Mouse (Mus musculus) kidney, postnatal 4 days (tissue): ENCODE data around the gene Chit1.

Experiments used
- DNase-seq, 2 experiments: peaks; one replicate each; pipeline ENCODE4 v3.0.0; 2021; ENCODE audit warnings: mixed read lengths in 2 of 2

Chit1 gene

GRCm38 (mm10) chr1:134099516-134100235 is 11.4 kb upstream of the Chit1 start:
- peak; percentile 49 to 74 for DNase-seq

GRCm38 (mm10) chr1:134100401-134100800 is 10.6 kb upstream of the Chit1 start:
- DNase-seq = no peak

DNA sequence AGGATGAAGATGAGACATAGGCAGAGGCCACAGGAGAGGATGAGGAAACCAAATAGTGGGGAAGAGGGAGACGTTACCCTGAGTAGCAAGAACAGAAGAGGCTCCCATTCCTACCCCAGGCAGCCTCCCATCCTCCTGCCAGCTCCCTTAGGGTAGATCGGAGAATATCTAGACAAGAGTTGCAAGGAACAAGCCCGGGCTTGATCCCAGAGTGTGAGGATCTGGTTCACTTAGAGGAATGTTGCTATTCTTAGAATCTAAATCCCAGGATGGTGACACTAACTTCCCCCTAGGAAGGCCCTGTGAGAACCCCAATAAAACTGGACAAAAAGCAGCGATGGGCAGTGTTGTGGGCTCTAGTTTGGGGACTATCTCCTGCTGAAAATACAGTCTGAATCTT is 10.1 kb upstream of the Chit1 start:
- DNase-seq = no peak

DNA sequence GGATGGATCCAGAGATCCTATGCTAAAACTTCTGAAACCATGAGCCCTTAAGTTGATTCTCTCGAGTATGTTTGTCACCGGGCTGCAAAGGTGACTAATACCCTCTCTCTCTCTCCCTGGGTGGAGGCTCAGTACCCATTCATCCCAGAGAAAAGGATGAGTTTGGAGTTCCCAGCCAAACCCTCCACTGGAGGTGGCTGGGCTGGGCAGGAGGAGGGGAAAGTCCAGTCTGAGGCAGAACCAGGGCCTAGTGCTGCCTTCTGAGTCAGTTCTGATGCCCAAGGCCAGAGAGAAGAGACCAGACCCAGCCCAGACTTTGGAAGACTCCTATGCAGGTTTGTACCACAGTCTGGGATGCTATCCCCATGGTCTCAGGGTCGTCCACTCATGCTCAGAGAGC is 9.4 kb upstream of the Chit1 start:
- no peak for DNase-seq

DNA sequence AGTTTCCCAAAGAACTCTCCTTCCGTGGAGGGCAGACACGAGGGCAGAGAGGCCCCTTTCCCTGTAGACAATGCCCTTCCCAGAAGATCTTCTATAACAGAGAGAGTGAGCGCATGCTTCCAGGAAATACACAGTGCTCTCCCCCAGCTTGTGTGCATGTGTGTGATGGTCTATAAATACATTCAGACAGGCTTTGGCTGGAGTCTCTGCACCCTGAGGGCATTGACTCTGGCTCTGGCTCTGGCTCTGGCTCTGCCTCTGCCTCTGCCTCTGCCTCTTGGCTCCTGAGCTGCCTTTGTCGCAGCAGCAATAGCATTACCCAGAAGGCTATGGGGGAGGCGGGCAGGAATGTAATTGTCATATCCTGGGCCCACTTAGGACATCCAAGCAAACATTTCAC is 7.2 kb upstream of the Chit1 start:
- DNase-seq = no peak

DNA sequence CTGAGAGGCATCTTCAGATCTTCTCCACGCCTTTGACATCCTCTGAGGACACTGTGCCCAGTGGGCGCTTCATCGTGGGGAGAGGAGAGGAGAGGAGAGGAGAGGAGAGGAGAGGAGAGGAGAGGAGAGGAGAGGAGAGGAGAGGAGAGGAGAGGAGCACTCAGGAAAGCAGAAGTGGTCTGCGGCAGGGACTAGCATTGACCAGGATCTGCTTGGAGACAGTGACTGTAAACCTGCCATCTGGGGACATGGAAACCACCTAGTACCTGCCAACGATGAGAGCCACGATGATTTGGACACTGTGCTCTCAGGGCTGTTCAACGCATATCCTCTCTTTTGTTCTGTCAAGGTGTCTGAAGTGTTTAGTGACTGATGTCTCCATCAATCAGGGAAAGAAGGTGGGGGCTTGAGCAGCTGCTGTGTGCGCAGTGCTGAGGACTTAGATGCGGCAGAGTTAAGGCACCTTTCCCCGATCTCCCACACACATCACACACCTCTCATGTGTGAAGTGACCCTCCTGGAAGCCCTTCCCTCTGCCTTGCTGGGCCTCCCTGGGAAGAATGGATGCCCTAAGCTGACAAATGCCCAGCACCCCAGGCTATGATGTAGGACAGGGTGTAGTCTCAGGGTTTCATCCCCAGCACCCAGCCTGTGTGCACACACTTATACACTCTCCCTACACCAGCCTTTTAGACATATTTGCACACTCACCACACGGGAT is 5.8 kb upstream of the Chit1 start:
- no peak for DNase-seq

DNA sequence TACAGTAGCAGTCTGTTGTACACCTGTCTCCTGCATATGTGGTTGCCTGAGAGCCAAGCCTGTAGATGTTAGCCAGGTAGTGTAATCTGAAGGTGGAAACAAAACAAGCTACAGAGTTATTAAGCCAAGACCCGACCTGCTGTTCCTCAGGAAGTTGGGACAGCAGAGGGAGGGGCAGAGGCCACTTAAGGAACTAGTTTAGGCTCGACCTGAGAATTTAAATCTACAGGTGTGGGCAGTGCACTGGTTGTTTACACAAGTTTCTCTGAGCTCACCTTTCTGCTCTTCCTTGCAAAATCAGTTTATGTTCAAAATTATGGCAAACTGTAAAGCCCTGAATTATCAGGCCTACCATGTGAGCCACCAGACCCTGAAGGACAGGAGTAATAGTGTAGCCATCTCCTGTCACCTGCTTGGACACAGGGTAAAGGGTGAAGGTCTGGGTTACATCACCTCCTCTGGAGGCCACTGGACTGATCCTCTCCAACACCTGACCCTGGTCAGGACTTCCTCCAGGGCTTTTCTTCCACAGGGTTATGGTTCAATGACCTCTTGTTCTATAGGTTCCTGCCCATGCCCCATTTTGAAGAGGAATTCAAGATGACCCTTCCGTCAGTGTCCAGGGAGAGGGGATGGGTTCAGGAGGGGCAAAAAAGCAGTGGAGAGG is 5.1 kb upstream of the Chit1 start:
- no peak for DNase-seq

DNA sequence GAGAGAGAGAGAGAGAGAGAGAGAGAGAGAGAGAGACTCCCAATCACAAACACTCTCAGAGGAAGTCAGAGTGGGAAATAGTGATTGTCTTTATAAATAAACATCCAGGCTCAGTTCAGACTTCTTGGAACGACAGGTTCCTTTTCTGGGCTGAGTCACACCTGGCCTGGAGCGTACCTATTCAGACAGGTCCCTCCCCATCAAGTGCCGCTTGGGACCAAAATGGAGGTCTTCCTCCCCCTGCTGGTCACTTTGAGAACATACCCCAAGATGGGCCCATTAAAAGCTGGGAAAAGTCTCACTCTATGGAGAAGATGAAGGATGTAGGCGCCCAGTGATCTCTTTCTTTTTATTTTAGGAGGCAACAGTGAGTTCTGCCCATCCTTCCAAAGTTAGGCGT is 4.3 kb upstream of the Chit1 start:
- peak; percentile 72 to 80 for DNase-seq

- no peak for DNase-seq
Measured at GRCm38 (mm10) chr1:134107777-134108176, 3.3 kb upstream of the Chit1 start.

DNA sequence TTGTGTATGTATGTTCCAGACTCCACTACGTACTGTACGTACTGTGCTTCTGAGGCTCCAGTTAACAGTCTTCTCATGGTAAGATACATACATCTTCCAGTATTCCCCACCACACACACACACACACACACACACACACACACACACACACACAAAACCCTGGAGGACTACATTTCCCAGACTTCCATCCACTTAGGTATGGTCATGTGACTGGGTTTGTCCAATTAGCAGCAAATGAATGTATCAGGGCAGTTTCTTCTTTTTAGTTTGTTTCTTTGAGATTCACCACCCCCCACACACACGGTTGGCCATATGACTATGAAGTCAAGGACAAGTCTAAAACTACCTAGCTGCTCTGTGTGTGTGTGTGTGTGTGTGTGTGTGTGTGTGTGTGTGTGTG is 1.0 kb upstream of the Chit1 start:
- DNase-seq = no peak

DNA sequence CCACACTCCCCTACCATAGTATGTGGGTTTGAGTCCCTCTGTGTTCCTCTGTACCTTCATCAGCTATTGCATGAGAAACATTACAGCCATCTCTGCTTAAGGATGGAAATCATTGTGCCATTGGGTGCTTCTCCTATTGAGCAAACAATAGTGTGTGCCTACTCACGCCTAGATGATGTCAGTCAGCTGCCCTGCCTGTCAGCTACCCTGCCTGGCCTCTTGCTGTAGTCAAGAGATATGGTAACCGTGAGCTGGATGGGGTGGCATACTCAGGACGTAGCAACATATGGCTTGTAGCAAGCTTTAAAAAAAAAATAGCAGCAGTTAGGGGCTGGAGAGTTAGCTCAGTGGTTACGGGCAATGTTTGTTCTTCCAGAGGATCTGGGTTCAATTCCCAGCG is 593 bp upstream of the Chit1 start:
- no peak for DNase-seq

DNA sequence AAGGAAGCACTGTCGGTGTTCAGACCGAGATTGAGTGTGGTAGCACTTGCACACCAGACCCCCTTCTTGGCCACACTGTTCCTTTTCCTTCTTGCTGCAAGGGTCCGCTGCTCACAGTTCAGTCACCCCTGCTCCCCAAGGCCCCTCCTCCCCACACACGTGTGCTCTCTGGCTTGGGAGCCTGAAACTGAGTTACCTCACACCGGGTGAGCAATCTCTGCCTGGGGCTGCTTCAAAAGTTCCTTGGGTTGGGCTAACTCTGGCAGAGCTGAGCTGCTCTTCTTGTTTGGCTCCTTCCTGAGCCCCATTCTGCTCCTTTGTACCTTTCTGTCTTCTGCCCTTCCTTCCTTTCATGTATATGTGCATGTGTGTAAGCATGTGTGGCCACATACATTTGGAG is 2.5 kb downstream of the Chit1 start:
- DNase-seq = peak in 1 of 2 experiments; percentile 26

DNA sequence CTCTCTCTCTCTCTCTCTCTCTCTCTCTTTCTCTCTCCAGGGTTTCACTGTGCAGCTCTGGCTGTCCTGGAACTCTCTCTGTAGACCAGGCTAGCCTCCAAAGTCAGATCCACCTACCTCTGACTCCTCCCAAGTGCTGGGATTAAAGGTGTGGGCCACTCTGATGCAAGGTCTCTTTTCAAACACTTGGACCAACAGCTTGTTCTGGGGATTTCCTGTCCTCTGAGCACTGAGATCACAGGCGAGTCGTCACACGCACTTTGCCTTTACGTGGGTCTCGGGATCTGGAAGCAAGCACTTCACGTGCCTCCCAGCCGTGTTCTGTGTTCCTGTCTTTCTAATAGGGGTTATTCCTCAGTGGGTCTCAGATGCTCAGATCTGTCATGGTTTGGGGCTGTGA is 3.0 kb downstream of the Chit1 start:
- DNase-seq = no peak

GRCm38 (mm10) chr1:134114730-134115129 is 3.7 kb downstream of the Chit1 start:
- no peak for DNase-seq

DNA sequence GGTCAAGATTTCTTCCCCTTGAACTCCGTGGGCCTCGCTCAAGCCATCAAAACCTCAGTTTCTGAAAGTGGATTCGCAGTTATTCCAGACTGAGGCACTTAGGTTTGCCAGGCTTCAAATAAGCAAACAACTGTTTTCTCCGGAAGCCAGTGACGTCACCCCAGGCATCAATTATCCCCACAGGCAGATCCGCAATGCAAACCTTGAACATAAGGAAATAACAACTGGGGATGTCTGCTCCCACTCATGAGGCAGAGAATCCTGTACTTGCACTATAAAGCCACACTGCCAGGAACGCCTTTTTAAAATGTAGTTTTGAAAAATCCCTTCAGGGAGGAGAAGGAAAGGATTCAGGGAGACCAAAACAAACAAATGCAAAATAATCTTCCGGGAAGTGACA is 4.4 kb downstream of the Chit1 start:
- peak in 1 of 2 experiments; percentile 24 for DNase-seq

DNA sequence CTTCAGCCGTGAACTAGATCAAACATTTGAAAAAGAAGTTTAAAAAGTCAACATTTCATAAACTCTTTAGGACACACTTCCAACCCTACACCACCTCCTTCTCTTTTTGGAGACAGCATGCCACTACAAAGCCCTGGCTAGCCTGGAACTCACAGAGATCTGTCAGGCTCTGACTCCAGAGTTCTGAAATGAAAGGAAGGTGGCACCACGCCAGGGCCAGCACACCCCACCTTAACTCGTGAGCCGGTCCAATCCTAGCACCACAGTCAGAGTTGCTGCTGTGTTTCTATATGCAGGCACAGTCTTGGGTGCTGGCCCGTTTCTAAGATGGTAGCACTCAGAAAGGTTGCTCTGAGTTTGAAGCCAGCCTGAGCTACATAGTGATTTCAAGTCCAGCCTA is 6.1 kb downstream of the Chit1 start:
- no peak for DNase-seq

DNA sequence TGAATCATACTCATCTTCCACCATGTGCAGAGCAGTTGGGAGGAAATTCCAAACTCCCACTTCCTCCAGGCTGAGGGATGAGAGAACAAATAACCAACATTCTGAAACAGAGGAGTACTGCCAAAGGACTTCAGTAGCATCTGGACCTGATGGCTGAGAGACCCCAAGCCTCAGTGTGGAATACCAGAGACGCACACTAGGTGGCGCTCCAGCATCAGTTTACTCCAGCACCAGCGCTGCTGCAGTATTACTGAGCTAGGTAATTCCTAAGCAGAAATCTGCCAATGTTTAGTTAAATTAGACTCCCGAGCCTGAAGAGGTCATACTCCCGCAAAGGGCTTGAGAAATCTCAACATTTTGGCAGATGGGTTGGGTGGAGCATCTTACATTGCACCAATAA is 9.1 kb downstream of the Chit1 start:
- peak; percentile 94 to 96 for DNase-seq

DNA sequence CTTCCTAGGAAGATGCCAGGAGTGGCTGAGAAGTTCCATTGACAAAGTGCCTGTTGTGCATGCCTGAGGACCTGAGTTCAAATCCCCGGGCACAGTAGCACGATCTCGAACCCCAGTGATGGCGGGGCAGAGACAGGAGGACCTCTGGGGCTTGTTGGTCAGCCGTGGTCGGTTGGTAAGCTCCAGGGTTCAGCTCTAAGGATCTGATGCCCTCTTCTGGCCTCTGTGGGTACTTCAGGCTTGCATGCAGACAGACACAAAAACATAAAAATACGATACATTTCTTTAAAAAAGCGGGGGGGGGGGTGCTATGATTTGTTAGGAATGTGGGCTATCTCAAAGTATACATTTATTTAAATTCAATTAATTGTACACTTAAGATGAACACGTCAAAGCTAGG is 11.2 kb downstream of the Chit1 start:
- DNase-seq = peak; percentile 63 to 67

DNA sequence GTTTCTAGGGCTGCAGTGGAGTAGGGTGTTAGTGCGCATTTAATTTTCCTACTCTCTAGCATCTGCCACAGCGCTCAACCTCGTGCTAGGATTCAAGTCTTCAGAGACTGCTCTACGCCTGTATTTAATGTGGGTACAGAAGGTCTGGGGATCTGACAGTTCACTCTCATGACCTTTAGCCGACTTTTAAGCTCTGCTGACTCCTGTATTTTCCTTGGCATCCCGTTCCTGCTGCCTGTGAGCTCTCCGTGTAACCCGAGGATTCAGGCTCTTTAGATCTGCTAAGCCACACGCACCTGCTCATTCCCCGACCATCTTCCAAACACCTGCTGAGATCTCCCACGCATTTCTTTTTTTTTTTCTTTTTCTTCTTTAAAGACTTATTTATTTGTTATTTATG is 22.3 kb downstream of the Chit1 start:
- no peak for DNase-seq

DNA sequence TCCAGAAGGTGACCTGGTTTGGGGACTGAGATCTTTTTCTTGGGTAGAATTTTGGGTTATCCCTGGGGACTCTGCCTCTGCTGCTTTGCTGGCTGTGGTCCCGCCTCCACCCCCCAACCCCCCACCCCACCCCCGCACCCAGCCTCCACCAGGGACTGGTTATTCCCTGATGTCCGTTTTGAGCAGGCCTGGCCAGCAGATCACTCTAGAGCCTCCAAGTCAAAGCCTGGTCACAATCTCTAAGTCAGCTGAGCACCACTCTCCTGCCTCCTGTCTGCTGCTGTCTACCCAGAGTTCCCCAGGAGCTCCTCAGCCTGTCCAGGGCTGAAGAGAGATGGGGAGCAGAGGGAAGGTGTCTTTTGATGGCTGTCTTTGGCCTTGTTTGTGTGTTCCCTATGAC is 25.3 kb downstream of the Chit1 start:
- DNase-seq = no peak

GRCm38 (mm10) chr1:134138424-134138823 is 27.4 kb downstream of the Chit1 start:
- no peak for DNase-seq

- DNase-seq = no peak
Measured at GRCm38 (mm10) chr1:134142363-134142794, 31.3 kb downstream of the Chit1 start.

- no peak for DNase-seq
Measured at GRCm38 (mm10) chr1:134146066-134146465, 35.0 kb downstream of the Chit1 start.

- DNase-seq = peak; percentile 30 to 54
Measured at GRCm38 (mm10) chr1:134150076-134150475, 39.0 kb downstream of the Chit1 start.
